Mouse (Mus musculus) kidney, postnatal 0 days (tissue): ENCODE measurements around the gene Flnb. TPM values are rescaled to one million over a fixed set of nuclear protein-coding genes. Genes with fewer than 3 reads are reported as not detected.

Experiments
- ATAC-seq: fragments of 200-750 bp; cut with Nextera tagmentation; replicated peaks from 2 replicates; pipeline ENCODE4 v1.8.0; 2017; ENCODE audit warnings: low read depth, moderate number of reproducible peaks, moderate TSS enrichment, moderate library complexity; ENCODE audit not compliant: low FRiP score
- DNase-seq: peaks from one replicate; pipeline ENCODE4 v3.0.0-alpha.2; 2016; ENCODE audit warnings: low spot score
- H3K27ac ChIP-seq: fragments of 300-500 bp; sonication (generic); 2 replicates; pipeline ENCODE4 v1.5.1; 2014; ENCODE audit warnings: mild to moderate bottlenecking
- H3K27me3 ChIP-seq: fragments of 300-500 bp; sonication (generic); 2 replicates; pipeline ENCODE4 v1.6.1; 2014; ENCODE audit warnings: low read length, mixed read lengths; ENCODE audit not compliant: insufficient read depth
- H3K36me3 ChIP-seq: fragments of 300-500 bp; sonication (generic); 2 replicates; pipeline ENCODE4 v1.6.1; 2014; ENCODE audit warnings: low read length, mixed read lengths; ENCODE audit not compliant: insufficient read depth
- H3K4me1 ChIP-seq: fragments of 300-500 bp; sonication (generic); replicated peaks from 2 replicates; pipeline ENCODE4 v1.6.1; 2014; ENCODE audit warnings: antibody characterized with exemption, low read length, mixed read lengths; ENCODE audit not compliant: insufficient read depth
- H3K4me2 ChIP-seq: fragments of 300-500 bp; sonication (generic); 2 replicates; pipeline ENCODE4 v1.6.1; 2014; ENCODE audit warnings: mild to moderate bottlenecking, low read length, moderate library complexity, mixed read lengths
- H3K4me3 ChIP-seq: fragments of 300-500 bp; sonication (generic); replicated peaks from 2 replicates; pipeline ENCODE4 v1.5.1; 2014; ENCODE audit warnings: low read depth, low read length
- H3K9ac ChIP-seq: fragments of 300-500 bp; sonication (generic); 2 replicates; pipeline ENCODE4 v1.6.1; 2014; ENCODE audit warnings: low read depth, low read length
- H3K9me3 ChIP-seq: fragments of 300-500 bp; sonication (generic); replicated peaks from 2 replicates; pipeline ENCODE4 v1.6.1; 2016; ENCODE audit warnings: low read length, inconsistent platforms, mixed read lengths
- CTCF ChIP-seq: IDR thresholded peaks from 2 replicates; pipeline ENCODE4 v1.5.1; 2016; ENCODE audit warnings: antibody characterized with exemption, low read depth, mild to moderate bottlenecking, moderate library complexity
- WGBS: fragments of 180-500 bp; shearing (Covaris S2); extraction: QIAGEN DNeasy Blood & Tissue Kit; methylation state at CpG from one replicate; pipeline ENCODE4 v1.1.7; 2014; 5-methylcytosine and 5-hydroxymethylcytosine counted together
- polyA plus RNA-seq: library from polyadenylated mRNA; unstranded; fragments of >200 nt; fragmentation: Nextera tagmentation; extraction: Ambion mirVana; gene quantifications from 2 replicates; pipeline ENCODE4 v1.2.1, GENCODE M21; 2015

The Flnb gene
- polyA plus RNA-seq, 1 experiment from 2014 or later: 10.7 TPM

DNA sequence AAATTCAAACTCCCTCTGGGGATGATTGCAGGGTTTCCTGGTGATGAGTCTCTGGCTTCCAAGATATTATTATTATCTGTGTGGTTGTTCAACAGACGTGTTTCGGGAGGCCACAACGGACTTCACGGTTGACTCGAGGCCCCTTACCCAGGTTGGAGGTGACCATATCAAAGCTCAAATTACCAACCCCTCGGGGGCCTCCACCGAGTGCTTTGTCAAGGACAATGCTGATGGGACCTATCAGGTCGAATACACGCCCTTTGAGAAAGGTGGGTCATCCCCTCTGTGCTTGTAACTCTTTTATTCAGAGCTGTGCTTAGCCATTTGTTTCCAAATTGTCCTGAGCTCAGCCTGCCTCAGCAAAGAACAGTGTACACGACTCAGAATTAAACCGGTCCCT, 89.3 kb downstream of the Flnb start:
- Histone ChIP-seq H3K27me3 (no peaks in the 10 kb centered on the region), H3K9ac (no peak overlapping the region), H3K27ac (no peak overlapping the region), H3K4me1 (no peaks in the 10 kb centered on the region), H3K4me2 (no peak overlapping the region), H3K4me3 (no peak overlapping the region), H3K9me3 (no peaks in the 10 kb centered on the region), H3K36me3 (peaks cover 36% of the 10 kb centered on the region; the same call in 1 of the 2 replicates)
- no peak for ATAC-seq
- WGBS: 64% methylated on average over 11 of the region's 11 CpGs
- no peak for TF ChIP-seq CTCF
- no peak for DNase-seq

DNA sequence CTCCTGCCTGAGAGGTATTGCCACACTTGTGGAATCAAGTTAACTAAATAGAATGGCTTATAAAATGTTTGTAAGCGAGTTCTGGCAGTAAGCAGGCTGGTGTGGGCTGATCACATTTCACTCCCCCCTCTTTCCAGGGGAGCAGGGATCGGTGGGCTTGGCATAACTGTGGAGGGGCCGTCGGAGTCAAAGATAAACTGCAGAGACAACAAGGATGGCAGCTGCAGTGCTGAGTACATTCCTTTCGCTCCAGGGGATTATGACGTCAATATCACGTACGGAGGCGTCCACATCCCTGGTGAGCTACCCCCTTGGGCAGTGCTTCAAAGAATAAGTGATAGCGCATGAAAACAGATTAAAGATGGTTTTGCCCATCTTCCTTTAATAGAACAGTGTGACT, 91.7 kb downstream of the Flnb start:
- no peaks in the 10 kb centered on the region for H3K9me3 ChIP-seq
- H3K27ac ChIP-seq: no peak overlapping the region
- no peak for TF ChIP-seq CTCF
- no peaks in the 10 kb centered on the region for H3K27me3 ChIP-seq
- H3K9ac ChIP-seq: no peak overlapping the region
- DNase-seq (peak; percentile 27), ATAC-seq (no peak)
- peaks cover 42% of the 10 kb centered on the region for H3K36me3 ChIP-seq
- no peaks in the 10 kb centered on the region for H3K4me1 ChIP-seq
- H3K4me3 ChIP-seq: no peak overlapping the region
- H3K4me2 ChIP-seq: no peak overlapping the region
- WGBS: 49% methylated on average over 10 of the region's 10 CpGs

DNA sequence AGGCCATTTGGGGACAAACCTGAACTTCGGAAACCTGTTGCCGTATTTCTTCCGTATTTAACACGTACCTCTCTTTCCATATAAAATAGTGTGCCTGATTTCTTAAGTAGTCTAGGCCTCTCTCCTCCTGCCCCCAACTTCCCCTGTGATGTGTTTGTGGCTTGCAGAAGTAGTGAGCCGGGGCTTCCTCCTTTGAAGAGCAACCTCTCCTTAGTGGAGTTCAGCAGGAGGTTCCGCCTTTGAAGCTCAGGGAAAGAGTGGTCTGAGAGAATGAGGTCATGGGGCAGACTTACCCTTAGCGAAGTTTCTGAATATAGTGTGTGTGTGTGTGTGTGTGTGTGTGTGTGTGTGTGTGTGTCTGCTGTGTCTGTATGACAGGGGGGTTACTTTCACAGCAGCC, 96.1 kb downstream of the Flnb start:
- H3K36me3 ChIP-seq: peaks cover 44% of the 10 kb centered on the region
- no peak overlapping the region for H3K4me3 ChIP-seq
- ATAC-seq (no peak), DNase-seq (peak; percentile 47)
- no peaks in the 10 kb centered on the region for H3K9me3 ChIP-seq
- H3K4me1 ChIP-seq: no peaks in the 10 kb centered on the region
- no peaks in the 10 kb centered on the region for H3K27me3 ChIP-seq
- no peak overlapping the region for H3K9ac ChIP-seq
- 46% methylated on average over 7 of the region's 7 CpGs for WGBS
- no peak for TF ChIP-seq CTCF
- no peak overlapping the region for H3K4me2 ChIP-seq
- H3K27ac ChIP-seq: no peak overlapping the region

DNA sequence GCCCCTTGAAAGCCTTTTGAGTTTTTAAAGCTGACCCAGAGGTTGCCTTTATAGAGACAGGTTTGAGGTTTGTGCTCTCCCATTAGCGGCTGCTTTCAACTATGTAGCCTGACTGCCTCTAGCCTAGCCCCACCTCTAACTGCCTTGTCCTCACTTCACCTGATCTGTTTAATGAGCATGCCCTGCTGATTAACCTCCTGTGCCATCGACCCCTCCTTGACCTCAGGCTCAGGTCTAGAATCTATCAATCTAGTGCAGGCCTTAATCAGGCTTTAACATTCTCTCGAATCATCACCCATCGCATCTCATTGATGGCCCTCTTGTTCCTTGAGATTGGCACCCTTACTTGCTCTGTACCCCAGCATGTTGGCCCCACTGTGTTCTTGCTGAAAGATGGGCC, 96.7 kb downstream of the Flnb start:
- H3K27ac ChIP-seq: no peak overlapping the region
- no peaks in the 10 kb centered on the region for H3K27me3 ChIP-seq
- H3K9me3 ChIP-seq: no peaks in the 10 kb centered on the region
- ATAC-seq: no peak
- no peaks in the 10 kb centered on the region for H3K4me1 ChIP-seq
- H3K4me3 ChIP-seq: no peak overlapping the region
- 49% methylated on average over 4 of the region's 4 CpGs for WGBS
- no peak overlapping the region for H3K9ac ChIP-seq
- DNase-seq: no peak
- no peak overlapping the region for H3K4me2 ChIP-seq
- TF ChIP-seq CTCF: no peak
- peaks cover 46% of the 10 kb centered on the region for H3K36me3 ChIP-seq

DNA sequence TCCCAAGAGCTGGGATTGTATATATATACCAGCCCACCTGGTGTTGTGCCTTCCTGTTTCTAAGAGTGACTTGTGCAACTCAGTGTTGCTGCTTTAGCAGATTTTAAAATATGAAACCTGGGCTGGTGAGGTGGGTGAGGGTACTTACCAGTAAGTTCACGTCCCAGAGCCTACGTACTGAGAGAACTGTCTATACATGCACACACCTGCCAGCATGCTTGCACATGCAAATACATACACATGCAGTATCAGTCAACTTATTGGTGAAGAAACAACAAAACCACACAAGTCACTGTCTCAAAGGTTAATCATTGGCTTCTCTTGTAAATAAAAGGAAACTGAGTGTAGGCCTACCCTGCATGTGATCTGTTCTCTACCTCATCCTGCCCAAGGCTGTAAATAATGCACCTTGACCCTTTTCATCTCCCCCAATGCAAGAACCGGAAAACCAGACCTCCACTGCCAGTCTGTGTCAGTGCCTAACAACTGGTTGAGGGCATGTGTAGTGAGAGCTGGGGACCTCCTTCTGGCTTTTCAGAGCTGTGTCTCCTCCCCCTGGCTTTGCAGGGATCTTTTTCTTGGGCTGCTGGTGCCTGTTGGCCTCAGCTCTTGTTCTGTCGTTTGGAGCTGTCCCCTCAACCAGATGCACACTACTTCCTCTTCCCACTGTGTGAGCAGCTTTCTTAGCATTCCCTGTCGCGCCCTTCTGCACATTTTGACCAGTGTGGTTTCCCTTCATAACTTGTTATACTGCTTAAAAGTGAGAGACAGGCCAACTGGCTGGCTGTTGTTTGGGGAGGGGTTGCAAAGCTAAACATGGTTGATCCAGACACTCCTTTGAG, 100.6 kb downstream of the Flnb start:
- H3K4me3 ChIP-seq: no peak overlapping the region
- ATAC-seq (no peak; the same call in 1 of the 2 replicates), DNase-seq (no peak)
- no peak overlapping the region for H3K27ac ChIP-seq
- H3K4me1 ChIP-seq: no peaks in the 10 kb centered on the region
- H3K4me2 ChIP-seq: no peak overlapping the region
- WGBS: 71% methylated on average over 6 of the region's 6 CpGs
- H3K27me3 ChIP-seq: no peaks in the 10 kb centered on the region
- H3K9me3 ChIP-seq: no peaks in the 10 kb centered on the region
- H3K36me3 ChIP-seq: peaks cover 39% of the 10 kb centered on the region
- H3K9ac ChIP-seq: no peak overlapping the region
- no peak for TF ChIP-seq CTCF

DNA sequence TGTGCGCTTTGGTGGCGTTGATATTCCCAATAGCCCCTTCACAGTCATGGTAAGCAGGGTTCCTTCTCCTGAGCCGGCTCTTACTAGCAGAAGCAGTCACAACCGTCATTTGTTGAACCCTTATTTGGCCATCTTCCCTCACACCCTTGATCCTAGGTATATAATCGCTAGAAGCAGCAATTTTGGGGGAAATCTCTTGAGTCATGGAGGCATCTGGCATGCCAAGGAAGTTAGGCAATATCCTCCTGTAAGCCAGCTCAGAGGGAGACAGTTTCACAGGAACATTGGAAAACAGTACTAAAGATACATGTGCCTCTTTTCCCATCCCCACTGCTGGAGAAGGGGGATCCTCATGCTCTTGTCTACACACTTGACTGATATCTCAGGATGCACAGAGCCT, 101.6 kb downstream of the Flnb start:
- WGBS: 87% methylated on average over 5 of the region's 5 CpGs
- no peak overlapping the region for H3K27ac ChIP-seq
- peaks cover 42% of the 10 kb centered on the region for H3K36me3 ChIP-seq
- no peak overlapping the region for H3K4me3 ChIP-seq
- DNase-seq (no peak), ATAC-seq (no peak)
- H3K27me3 ChIP-seq: no peaks in the 10 kb centered on the region
- no peak overlapping the region for H3K4me2 ChIP-seq
- TF ChIP-seq CTCF: no peak
- H3K4me1 ChIP-seq: no peaks in the 10 kb centered on the region
- H3K9ac ChIP-seq: no peak overlapping the region
- H3K9me3 ChIP-seq: no peaks in the 10 kb centered on the region

DNA sequence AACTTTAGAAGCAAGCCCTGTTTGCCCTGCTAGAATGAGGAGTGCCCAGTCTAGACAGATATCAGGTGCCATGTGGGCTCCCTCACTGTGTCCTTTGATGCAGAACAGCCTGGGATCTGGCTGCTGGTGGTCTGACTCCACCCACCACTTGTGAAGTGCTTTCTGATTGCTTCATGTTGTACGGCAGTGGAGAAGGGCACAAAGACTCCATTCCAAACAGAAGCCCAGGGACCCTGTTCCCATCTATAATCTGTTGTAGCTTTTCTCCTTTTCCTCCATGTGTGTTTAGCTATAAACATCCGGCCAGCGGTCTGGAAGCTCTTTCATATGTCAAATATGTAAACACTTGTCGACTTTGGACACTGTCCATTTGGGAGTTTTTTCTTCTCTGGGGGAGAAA, 102.2 kb downstream of the Flnb start:
- 47% methylated on average over 4 of the region's 4 CpGs for WGBS
- no peaks in the 10 kb centered on the region for H3K4me1 ChIP-seq
- peak; percentile 73 for DNase-seq
- H3K36me3 ChIP-seq: peaks cover 40% of the 10 kb centered on the region
- no peak overlapping the region for H3K9ac ChIP-seq
- H3K27ac ChIP-seq: no peak overlapping the region
- TF ChIP-seq CTCF: no peak
- no peak overlapping the region for H3K4me3 ChIP-seq
- H3K27me3 ChIP-seq: no peaks in the 10 kb centered on the region
- peak; percentile 71 for ATAC-seq
- H3K9me3 ChIP-seq: no peaks in the 10 kb centered on the region
- no peak overlapping the region for H3K4me2 ChIP-seq
